Mouse (Mus musculus): Measurements from ENCODE around the gene Cyp2a12. TPM values are rescaled to one million over a fixed set of nuclear protein-coding genes. Genes with fewer than 3 reads are reported as not detected.

The Cyp2a12 gene
- polyA plus RNA-seq, 1 experiment from 2014 or later = 0.42 TPM

Other genes starting within 250 kb of the Cyp2a12 start
- gene Cyp2g1, start 220.2 kb upstream of the Cyp2a12 start, polyA plus RNA-seq (2016; fragmentation: Nextera tagmentation; extraction: Ambion mirVana) = not detected in 2 replicates
- gene Cyp2a5, start 193.8 kb upstream of the Cyp2a12 start, polyA plus RNA-seq (2016; fragmentation: Nextera tagmentation; extraction: Ambion mirVana) = not detected in 2 replicates
- not detected in 2 replicates for gene Cyp2a22, start 89.7 kb upstream of the Cyp2a12 start, polyA plus RNA-seq (2016; fragmentation: Nextera tagmentation; extraction: Ambion mirVana)
- not detected in 2 replicates for gene Cyp2f2, start 90.8 kb downstream of the Cyp2a12 start, polyA plus RNA-seq (2016; fragmentation: Nextera tagmentation; extraction: Ambion mirVana)
- gene Cyp2t4, start 124.6 kb downstream of the Cyp2a12 start, polyA plus RNA-seq (2016; fragmentation: Nextera tagmentation; extraction: Ambion mirVana) = not detected in 2 replicates
- gene Egln2, start 137.7 kb downstream of the Cyp2a12 start, polyA plus RNA-seq (2016; fragmentation: Nextera tagmentation; extraction: Ambion mirVana) = 39.9 and 41.9 TPM in 2 replicates
- gene Rab4b, start 149.8 kb downstream of the Cyp2a12 start, polyA plus RNA-seq (2016; fragmentation: Nextera tagmentation; extraction: Ambion mirVana) = 32.4 TPM in 2 replicates
- 0.24 TPM in 1 of 2 replicates, not detected in the other for gene Gm21983, start 152.0 kb downstream of the Cyp2a12 start, polyA plus RNA-seq (2016; fragmentation: Nextera tagmentation; extraction: Ambion mirVana)
- 0.29 and 0.45 TPM in 2 replicates for gene Mia, start 152.1 kb downstream of the Cyp2a12 start, polyA plus RNA-seq (2016; fragmentation: Nextera tagmentation; extraction: Ambion mirVana)
- gene BC024978, start 166.7 kb downstream of the Cyp2a12 start, polyA plus RNA-seq (2016; fragmentation: Nextera tagmentation; extraction: Ambion mirVana) = 1.5 TPM in 2 replicates
- 150 and 163 TPM in 2 replicates for gene Snrpa, start 167.2 kb downstream of the Cyp2a12 start, polyA plus RNA-seq (2016; fragmentation: Nextera tagmentation; extraction: Ambion mirVana)
- gene Itpkc, start 199.6 kb downstream of the Cyp2a12 start, polyA plus RNA-seq (2016; fragmentation: Nextera tagmentation; extraction: Ambion mirVana) = 3.5 and 4.1 TPM in 2 replicates
- gene Coq8b, start 203.9 kb downstream of the Cyp2a12 start, polyA plus RNA-seq (2016; fragmentation: Nextera tagmentation; extraction: Ambion mirVana) = 14.2 and 15.7 TPM in 2 replicates
- 3.9 and 4.0 TPM in 2 replicates for gene Numbl, start 229.4 kb downstream of the Cyp2a12 start, polyA plus RNA-seq (2016; fragmentation: Nextera tagmentation; extraction: Ambion mirVana)